Mouse (Mus musculus) brain, embryonic 14.5 days (tissue): ENCODE data around the gene Krtap16-1.

Source experiments
- CTCF ChIP-seq: fragments of 200-500 bp; IDR thresholded peaks from 2 replicates; pipeline ENCODE4 v1.5.1; 2012; ENCODE audit warnings: inconsistent platforms, mild to moderate bottlenecking, moderate library complexity, borderline replicate concordance; ENCODE audit not compliant: insufficient read depth, insufficient read length; ENCODE audit errors: extremely low read depth
- POLR2A ChIP-seq: fragments of 200-500 bp; IDR thresholded peaks from 2 replicates; pipeline ENCODE4 v1.6.1; 2012; ENCODE audit warnings: mild to moderate bottlenecking, inconsistent platforms, borderline replicate concordance; ENCODE audit not compliant: poor library complexity, insufficient read depth, insufficient read length, severe bottlenecking; ENCODE audit errors: extremely low read depth

DNA sequence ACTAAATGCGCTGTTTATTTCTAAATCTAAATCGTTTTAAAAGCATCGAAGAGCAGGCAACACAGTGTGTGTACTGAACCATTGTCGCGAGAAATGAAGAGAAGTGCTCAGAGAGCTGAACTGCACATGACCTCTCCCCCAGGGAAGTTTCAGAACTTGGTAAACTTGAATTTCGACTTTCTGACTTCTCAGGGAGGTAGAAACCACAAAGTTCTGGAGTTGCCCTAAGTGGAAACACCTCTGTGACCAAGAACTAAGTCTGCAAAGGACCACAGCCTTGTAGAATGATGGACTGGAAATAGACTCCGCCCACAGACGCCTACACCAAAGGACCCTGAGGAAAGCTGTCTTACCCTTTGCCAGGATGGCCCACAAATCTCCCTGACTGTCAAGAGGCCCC, 19.5 kb upstream of the Krtap16-1 start:
- TF ChIP-seq CTCF (no peak), POLR2A (no peak)
